Mouse (Mus musculus): ENCODE results near the gene Ptprg. TPM values are rescaled to one million over a fixed set of nuclear protein-coding genes. Genes with fewer than 3 reads are reported as not detected.

Gene Ptprg
- polyA plus RNA-seq, 1 experiment from 2014 or later: 1.5 TPM

DNA sequence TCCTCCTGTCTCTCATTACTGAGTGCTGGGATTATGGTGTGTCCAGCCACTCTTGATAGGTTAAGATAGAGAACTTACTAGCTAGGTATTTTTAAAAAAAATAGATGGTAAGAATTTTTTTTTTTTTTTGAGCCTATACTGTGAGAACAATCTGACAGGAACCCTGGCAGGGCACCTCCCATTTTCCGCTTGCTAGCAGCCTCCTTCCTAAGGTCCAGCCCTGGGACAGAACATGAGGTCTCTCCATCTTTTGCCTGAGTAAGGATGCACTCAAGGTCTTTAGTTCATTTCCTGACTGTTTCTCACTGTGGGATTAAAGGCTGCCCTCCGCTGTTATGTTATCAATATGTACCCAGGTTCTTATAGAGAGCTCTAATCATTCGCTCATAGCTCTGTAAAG lies 264.7 kb downstream of the Ptprg start:
- H3K4me3 ChIP-seq (ENCODE audit: low read depth, low read length): no peak overlapping the region
- H3K27me3 ChIP-seq (ENCODE audit: control insufficient read depth, insufficient read depth, low read depth, low read length): no peaks in the 10 kb centered on the region
- H3K36me3 ChIP-seq (ENCODE audit: control insufficient read depth, insufficient read depth): no peaks in the 10 kb centered on the region
- no peak for ATAC-seq (ENCODE audit: low read depth)
- H3K27ac ChIP-seq (ENCODE audit: low read length): no peak overlapping the region
- no peak overlapping the region for H3K4me2 ChIP-seq (ENCODE audit: low read depth, low read length)
- H3K4me1 ChIP-seq (ENCODE audit: control insufficient read depth, low read depth, low read length): no peaks in the 10 kb centered on the region
- 75% methylated on average over 3 of the region's 3 CpGs for WGBS (ENCODE audit: insufficient replicate concordance)
- no peaks in the 10 kb centered on the region for H3K9me3 ChIP-seq (replicated peaks; ENCODE audit: control insufficient read depth, low read length)
- no peak overlapping the region for H3K9ac ChIP-seq (ENCODE audit: low read depth, low read length)

DNA sequence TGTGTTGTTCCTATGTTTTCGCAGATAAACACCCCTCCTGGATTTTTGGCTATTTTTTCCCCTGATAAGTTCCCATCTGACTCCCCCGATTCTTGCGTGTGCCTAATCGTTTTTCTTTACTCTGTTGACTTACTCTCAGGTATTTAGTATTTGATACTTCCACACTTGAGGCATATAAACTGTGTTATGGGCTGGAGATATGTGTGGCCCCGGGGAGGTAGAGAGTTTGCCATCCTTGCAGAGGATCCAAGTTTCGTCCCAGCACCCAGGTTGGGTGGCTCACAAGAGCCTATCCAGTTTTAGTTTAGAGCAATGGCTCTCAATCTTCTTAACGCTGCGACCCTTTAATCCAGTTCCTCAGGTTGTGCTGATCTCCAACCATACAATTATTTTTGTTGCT lies 265.4 kb downstream of the Ptprg start:
- ATAC-seq (ENCODE audit: low read depth): no peak

DNA sequence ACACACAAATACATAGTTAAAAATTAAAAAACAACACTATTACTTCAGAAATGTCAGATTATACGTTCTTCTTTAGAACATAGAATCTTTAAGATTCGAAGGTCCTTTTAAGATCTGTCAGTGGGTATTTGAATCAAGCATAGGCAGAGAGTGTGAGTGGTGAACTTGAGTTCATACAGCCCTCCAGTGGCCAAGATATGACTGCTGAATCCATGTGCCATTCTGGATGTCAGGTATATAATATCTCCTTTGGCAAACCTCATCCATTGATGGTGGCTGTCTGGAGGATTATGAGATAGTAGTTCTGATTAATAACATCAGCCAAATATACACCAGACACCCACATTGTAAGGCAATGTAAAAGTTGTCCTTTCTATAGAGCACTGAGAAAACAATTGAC lies 266.0 kb downstream of the Ptprg start:
- no peaks in the 10 kb centered on the region for H3K27me3 ChIP-seq (ENCODE audit: control insufficient read depth, insufficient read depth, low read depth, low read length)
- 63% methylated on average over 2 of the region's 2 CpGs for WGBS (ENCODE audit: insufficient replicate concordance)
- no peak overlapping the region for H3K4me3 ChIP-seq (ENCODE audit: low read depth, low read length)
- no peak overlapping the region for H3K4me2 ChIP-seq (ENCODE audit: low read depth, low read length)
- no peak overlapping the region for H3K9ac ChIP-seq (ENCODE audit: low read depth, low read length)
- no peak overlapping the region for H3K27ac ChIP-seq (ENCODE audit: low read length)
- H3K36me3 ChIP-seq (ENCODE audit: control insufficient read depth, insufficient read depth): no peaks in the 10 kb centered on the region
- ATAC-seq (ENCODE audit: low read depth): no peak
- no peaks in the 10 kb centered on the region for H3K4me1 ChIP-seq (ENCODE audit: control insufficient read depth, low read depth, low read length)
- H3K9me3 ChIP-seq (replicated peaks; ENCODE audit: control insufficient read depth, low read length): no peaks in the 10 kb centered on the region

More for the DNA sequence above, 265.4 kb downstream of the Ptprg start:
- H3K4me1 ChIP-seq (ENCODE audit: control insufficient read depth, low read depth, low read length): no peaks in the 10 kb centered on the region
- H3K4me2 ChIP-seq (ENCODE audit: low read depth, low read length): no peak overlapping the region
- H3K9me3 ChIP-seq (replicated peaks; ENCODE audit: control insufficient read depth, low read length): no peaks in the 10 kb centered on the region
- no peak overlapping the region for H3K9ac ChIP-seq (ENCODE audit: low read depth, low read length)
- WGBS (ENCODE audit: insufficient replicate concordance): 66% methylated on average over 8 of the region's 8 CpGs
- H3K27ac ChIP-seq (ENCODE audit: low read length): no peak overlapping the region
- H3K27me3 ChIP-seq (ENCODE audit: control insufficient read depth, insufficient read depth, low read depth, low read length): no peaks in the 10 kb centered on the region
- H3K36me3 ChIP-seq (ENCODE audit: control insufficient read depth, insufficient read depth): no peaks in the 10 kb centered on the region
- no peak overlapping the region for H3K4me3 ChIP-seq (ENCODE audit: low read depth, low read length)

DNA sequence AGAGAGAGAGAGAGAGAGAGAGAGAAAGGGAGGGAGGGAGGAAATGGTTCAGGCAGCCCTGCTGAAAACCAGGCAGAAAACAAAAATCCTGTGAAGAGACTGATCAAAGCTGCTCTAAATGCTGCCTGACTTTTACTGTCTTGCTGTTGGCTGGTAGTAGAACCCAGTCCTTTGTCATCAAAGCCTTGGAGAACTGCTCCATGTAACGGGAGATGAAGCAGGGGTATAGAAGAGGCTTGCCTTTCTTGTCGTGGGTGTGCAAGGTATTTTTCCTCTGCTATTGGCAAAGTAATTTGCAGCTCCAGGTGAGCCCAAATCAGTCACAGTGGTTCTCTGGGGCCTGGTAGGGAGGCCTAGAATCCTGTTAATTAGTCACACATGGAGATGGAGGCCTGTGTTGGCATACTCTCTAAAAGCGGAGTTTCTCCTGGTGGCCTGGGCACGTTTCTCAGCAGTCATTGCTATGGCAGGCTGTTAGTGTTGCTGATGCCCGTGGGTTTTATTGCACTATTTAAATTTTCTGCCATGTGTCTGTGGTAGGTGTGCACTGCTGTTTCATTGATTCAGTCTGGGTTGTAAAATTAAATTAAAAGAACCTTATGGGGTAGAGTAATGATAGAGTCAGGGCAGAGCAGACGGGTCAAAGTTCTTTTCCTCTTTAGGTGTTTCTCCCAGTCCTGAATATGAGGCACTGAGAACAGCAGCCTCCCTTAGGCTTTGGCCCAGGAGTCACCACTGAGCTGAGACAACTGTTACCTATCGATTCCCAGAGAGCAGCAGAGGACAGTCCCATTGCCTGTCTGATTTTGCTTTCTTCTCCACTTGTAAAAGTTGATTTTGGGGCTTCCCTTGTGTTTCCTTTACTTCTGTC lies 269.7 kb downstream of the Ptprg start:
- 45% methylated on average over 7 of the region's 7 CpGs for WGBS (ENCODE audit: insufficient replicate concordance)
- Histone ChIP-seq H3K36me3 (ENCODE audit: control insufficient read depth, insufficient read depth) (no peaks in the 10 kb centered on the region), H3K4me1 (ENCODE audit: control insufficient read depth, low read depth, low read length) (no peaks in the 10 kb centered on the region), H3K9ac (ENCODE audit: low read depth, low read length) (no peak overlapping the region), H3K4me2 (ENCODE audit: low read depth, low read length) (no peak overlapping the region), H3K27me3 (ENCODE audit: control insufficient read depth, insufficient read depth, low read depth, low read length) (no peaks in the 10 kb centered on the region), H3K9me3 (replicated peaks; ENCODE audit: control insufficient read depth, low read length) (no peaks in the 10 kb centered on the region), H3K27ac (ENCODE audit: low read length) (no peak overlapping the region), H3K4me3 (ENCODE audit: low read depth, low read length) (no peak overlapping the region)
- no peak for ATAC-seq (ENCODE audit: low read depth)

DNA sequence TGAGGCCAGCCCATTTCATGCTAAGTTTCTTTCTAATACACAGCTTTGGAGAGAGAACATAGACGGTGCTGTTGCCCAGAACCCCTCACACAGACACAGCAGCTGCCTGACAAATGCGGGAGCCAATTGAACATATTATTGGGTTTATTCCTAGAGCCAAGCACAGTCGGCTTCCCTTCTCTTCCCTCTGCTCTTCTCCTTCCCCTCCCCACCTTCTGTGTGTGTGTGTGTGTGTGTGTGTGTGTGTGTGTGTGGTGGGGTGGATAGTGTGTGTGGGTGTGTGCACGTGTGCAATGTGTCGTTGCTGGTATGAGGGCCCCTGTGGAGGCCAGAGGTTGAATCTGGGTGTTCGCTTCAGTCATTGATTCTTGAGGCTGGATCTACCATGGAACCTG lies 270.4 kb downstream of the Ptprg start:
- ATAC-seq (ENCODE audit: low read depth): no peak
- no peak overlapping the region for H3K4me2 ChIP-seq (ENCODE audit: low read depth, low read length)
- H3K27ac ChIP-seq (ENCODE audit: low read length): no peak overlapping the region
- H3K36me3 ChIP-seq (ENCODE audit: control insufficient read depth, insufficient read depth): no peaks in the 10 kb centered on the region
- WGBS (ENCODE audit: insufficient replicate concordance): 59% methylated on average over 6 of the region's 6 CpGs
- H3K27me3 ChIP-seq (ENCODE audit: control insufficient read depth, insufficient read depth, low read depth, low read length): no peaks in the 10 kb centered on the region
- no peaks in the 10 kb centered on the region for H3K4me1 ChIP-seq (ENCODE audit: control insufficient read depth, low read depth, low read length)
- H3K9ac ChIP-seq (ENCODE audit: low read depth, low read length): no peak overlapping the region
- H3K9me3 ChIP-seq (replicated peaks; ENCODE audit: control insufficient read depth, low read length): no peaks in the 10 kb centered on the region
- no peak overlapping the region for H3K4me3 ChIP-seq (ENCODE audit: low read depth, low read length)

DNA sequence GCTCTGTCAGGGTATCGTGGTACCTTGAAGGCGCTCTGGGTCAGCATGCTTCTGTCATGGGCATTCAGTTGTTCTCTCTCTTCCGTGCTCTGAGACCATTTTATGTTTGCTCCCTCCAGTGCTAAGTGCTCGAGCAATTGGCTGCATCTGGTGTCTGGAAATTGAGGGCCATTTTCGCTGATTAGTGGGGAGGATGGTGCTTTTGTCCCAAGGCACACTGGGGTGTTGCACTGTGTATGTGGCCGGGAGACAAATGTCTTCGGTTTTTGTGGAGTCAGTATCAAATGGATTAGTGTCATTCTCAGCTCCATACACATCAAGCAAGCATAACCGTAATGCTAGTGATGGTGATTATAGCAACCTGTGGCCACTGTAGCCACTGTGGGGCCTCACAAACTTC lies 271.6 kb downstream of the Ptprg start:
- Histone ChIP-seq H3K4me1 (ENCODE audit: control insufficient read depth, low read depth, low read length) (no peaks in the 10 kb centered on the region), H3K4me3 (ENCODE audit: low read depth, low read length) (no peak overlapping the region), H3K27me3 (ENCODE audit: control insufficient read depth, insufficient read depth, low read depth, low read length) (no peaks in the 10 kb centered on the region), H3K9me3 (replicated peaks; ENCODE audit: control insufficient read depth, low read length) (no peaks in the 10 kb centered on the region), H3K4me2 (ENCODE audit: low read depth, low read length) (no peak overlapping the region), H3K9ac (ENCODE audit: low read depth, low read length) (no peak overlapping the region), H3K36me3 (ENCODE audit: control insufficient read depth, insufficient read depth) (no peaks in the 10 kb centered on the region), H3K27ac (ENCODE audit: low read length) (no peak overlapping the region)
- ATAC-seq (ENCODE audit: low read depth): no peak
- 65% methylated on average over 8 of the region's 8 CpGs for WGBS (ENCODE audit: insufficient replicate concordance)

DNA sequence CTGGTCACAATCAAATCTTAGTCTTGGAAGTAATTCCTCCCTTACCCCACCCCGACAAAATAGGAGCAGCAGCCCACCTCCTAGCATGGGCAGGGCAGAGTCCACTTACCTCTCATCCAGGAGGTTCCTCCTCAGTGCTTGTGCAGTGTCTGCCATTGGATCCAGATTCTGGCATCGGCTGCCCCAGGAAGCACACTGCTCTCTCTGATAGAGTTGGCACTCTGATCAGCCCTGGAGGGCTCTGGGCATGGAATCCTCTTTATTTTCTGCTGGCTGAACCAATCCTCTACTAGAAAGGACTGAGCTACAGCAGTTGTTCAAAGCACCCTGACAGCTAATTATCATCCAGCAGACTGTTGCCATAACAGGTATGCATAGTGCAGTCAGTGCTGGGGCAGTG lies 272.2 kb downstream of the Ptprg start:
- no peak for ATAC-seq (ENCODE audit: low read depth)
- Histone ChIP-seq H3K4me2 (ENCODE audit: low read depth, low read length) (no peak overlapping the region), H3K36me3 (ENCODE audit: control insufficient read depth, insufficient read depth) (no peaks in the 10 kb centered on the region), H3K27me3 (ENCODE audit: control insufficient read depth, insufficient read depth, low read depth, low read length) (no peaks in the 10 kb centered on the region), H3K9me3 (replicated peaks; ENCODE audit: control insufficient read depth, low read length) (no peaks in the 10 kb centered on the region), H3K9ac (ENCODE audit: low read depth, low read length) (no peak overlapping the region), H3K4me1 (ENCODE audit: control insufficient read depth, low read depth, low read length) (no peaks in the 10 kb centered on the region), H3K27ac (ENCODE audit: low read length) (no peak overlapping the region), H3K4me3 (ENCODE audit: low read depth, low read length) (no peak overlapping the region)
- 55% methylated on average over 2 of the region's 2 CpGs for WGBS (ENCODE audit: insufficient replicate concordance)

DNA sequence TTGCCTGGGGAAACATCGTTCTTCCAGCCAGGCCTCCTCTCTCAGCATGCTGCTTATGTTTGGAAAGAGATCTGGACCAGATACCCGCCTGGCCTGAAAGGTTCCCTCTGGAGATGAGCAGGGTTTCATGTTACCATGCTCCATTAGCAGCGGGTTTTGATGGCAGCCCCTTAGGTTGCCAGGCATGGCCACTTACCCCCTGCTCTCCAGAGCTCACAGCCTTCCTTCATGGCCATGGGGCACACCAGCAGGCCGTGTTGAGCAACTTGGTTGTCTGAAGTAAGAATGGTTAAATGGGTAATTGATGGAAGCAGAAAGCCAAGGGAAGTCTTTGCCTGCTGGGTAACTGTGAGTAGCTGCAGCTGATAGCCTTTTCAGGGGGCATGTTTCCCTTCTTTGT lies 274.8 kb downstream of the Ptprg start:
- H3K27me3 ChIP-seq (ENCODE audit: control insufficient read depth, insufficient read depth, low read depth, low read length): no peaks in the 10 kb centered on the region
- H3K27ac ChIP-seq (ENCODE audit: low read length): no peak overlapping the region
- ATAC-seq (ENCODE audit: low read depth): no peak
- no peak overlapping the region for H3K9ac ChIP-seq (ENCODE audit: low read depth, low read length)
- no peaks in the 10 kb centered on the region for H3K4me1 ChIP-seq (ENCODE audit: control insufficient read depth, low read depth, low read length)
- no peak overlapping the region for H3K4me3 ChIP-seq (ENCODE audit: low read depth, low read length)
- no peak overlapping the region for H3K4me2 ChIP-seq (ENCODE audit: low read depth, low read length)
- H3K36me3 ChIP-seq (ENCODE audit: control insufficient read depth, insufficient read depth): no peaks in the 10 kb centered on the region
- no peaks in the 10 kb centered on the region for H3K9me3 ChIP-seq (replicated peaks; ENCODE audit: control insufficient read depth, low read length)
- whole genome bisulfite sequencing (ENCODE audit: insufficient replicate concordance): 35% methylated on average over 4 of the region's 4 CpGs

DNA sequence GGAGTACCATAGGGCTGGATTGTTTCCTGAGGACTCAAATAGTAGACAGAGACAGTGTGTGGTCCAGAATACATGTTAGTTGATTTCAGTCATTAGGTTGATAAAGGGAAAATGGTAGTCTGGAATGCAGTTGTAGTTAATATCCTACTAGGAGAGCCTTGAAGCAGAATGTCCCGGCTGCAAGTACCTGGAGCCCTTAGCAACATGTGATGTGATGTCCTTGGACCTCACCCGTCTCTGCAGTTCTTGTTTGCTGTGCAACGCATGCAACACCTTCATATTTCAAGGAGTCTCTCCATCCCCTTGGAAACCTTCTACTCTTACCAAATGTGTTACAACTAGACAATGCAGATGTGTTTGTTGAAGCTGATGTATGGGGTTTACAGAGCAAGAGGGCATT lies 280.3 kb downstream of the Ptprg start:
- H3K27ac ChIP-seq (ENCODE audit: low read length): no peak overlapping the region
- H3K4me2 ChIP-seq (ENCODE audit: low read depth, low read length): no peak overlapping the region
- no peak overlapping the region for H3K9ac ChIP-seq (ENCODE audit: low read depth, low read length)
- H3K36me3 ChIP-seq (ENCODE audit: control insufficient read depth, insufficient read depth): no peaks in the 10 kb centered on the region
- no peak overlapping the region for H3K4me3 ChIP-seq (ENCODE audit: low read depth, low read length)
- WGBS (ENCODE audit: insufficient replicate concordance): 69% methylated on average over 3 of the region's 3 CpGs
- H3K4me1 ChIP-seq (ENCODE audit: control insufficient read depth, low read depth, low read length): no peaks in the 10 kb centered on the region
- no peaks in the 10 kb centered on the region for H3K27me3 ChIP-seq (ENCODE audit: control insufficient read depth, insufficient read depth, low read depth, low read length)
- no peaks in the 10 kb centered on the region for H3K9me3 ChIP-seq (replicated peaks; ENCODE audit: control insufficient read depth, low read length)
- ATAC-seq (ENCODE audit: low read depth): no peak
